Mouse (Mus musculus) ES-E14 (cell line): ENCODE results near the gene C2cd3. TPM values are rescaled to one million over a fixed set of nuclear protein-coding genes. Genes with fewer than 3 reads are reported as not detected.
A peak's percentile ranks its signal among the peaks of the same experiment; 100 is the strongest.

Source experiments
- DNase-seq: peaks from one replicate; pipeline ENCODE4 v3.0.0-alpha.2; 2013; ENCODE audit warnings: low read depth, low spot score
- H3K27ac ChIP-seq: 2 replicates; pipeline ENCODE4 v1.5.1; 2012; ENCODE audit warnings: low read depth, mild to moderate bottlenecking, low read length, moderate library complexity, mixed read lengths; ENCODE audit not compliant: poor library complexity, insufficient read depth, severe bottlenecking
- H3K36me3 ChIP-seq: 2 replicates; pipeline ENCODE4 v1.6.1; 2012; ENCODE audit warnings: mild to moderate bottlenecking, low read length, moderate library complexity, mixed read lengths; ENCODE audit not compliant: control insufficient read depth, poor library complexity, insufficient read depth, severe bottlenecking
- H3K4me1 ChIP-seq, 2 experiments: fragments of 150-350 bp in 1 of 2; sonication (generic) in 1 of 2; 2 replicates each; pipeline ENCODE4 v1.6.1; 2012; ENCODE audit warnings: low read length in 2 of 2, mild to moderate bottlenecking in 1 of 2, mixed read lengths in 1 of 2; ENCODE audit not compliant: control insufficient read depth in 2 of 2, insufficient read depth in 2 of 2, poor library complexity in 1 of 2
- H3K4me3 ChIP-seq, 2 experiments: fragments of 150-350 bp in 1 of 2; sonication (generic) in 1 of 2; 2 replicates each; pipeline ENCODE4 v1.5.1; 2012; ENCODE audit warnings: low read length in 2 of 2, low read depth in 1 of 2, mild to moderate bottlenecking in 1 of 2, mixed read lengths in 1 of 2; ENCODE audit not compliant: insufficient read depth in 1 of 2, poor library complexity in 1 of 2, severe bottlenecking in 1 of 2
- H3K9ac ChIP-seq: 2 replicates; pipeline ENCODE4 v1.6.1; 2012; ENCODE audit warnings: low read depth, mild to moderate bottlenecking, low read length, mixed read lengths; ENCODE audit not compliant: poor library complexity, insufficient read depth, severe bottlenecking
- H3K9me3 ChIP-seq: fragments of 150-350 bp; sonication (generic); 2 replicates; pipeline ENCODE4 v1.6.1; 2012; ENCODE audit warnings: low read depth, mild to moderate bottlenecking, low read length; ENCODE audit not compliant: control insufficient read depth, insufficient read depth
- CHD2 ChIP-seq: IDR thresholded peaks from 2 replicates; pipeline ENCODE4 v1.6.1; 2014; ENCODE audit warnings: mild to moderate bottlenecking, low read depth, low read length, inconsistent platforms
- HCFC1 ChIP-seq: IDR thresholded peaks from 2 replicates; pipeline ENCODE4 v1.6.1; 2012; ENCODE audit warnings: low read length, inconsistent platforms, borderline replicate concordance; ENCODE audit not compliant: insufficient read depth
- MAFK ChIP-seq: IDR thresholded peaks from 2 replicates; pipeline ENCODE4 v1.6.1; 2014; ENCODE audit warnings: mild to moderate bottlenecking, low read depth, low read length, inconsistent platforms; ENCODE audit not compliant: insufficient read depth
- ZC3H11A ChIP-seq: IDR thresholded peaks from 2 replicates; pipeline ENCODE4 v1.6.1; 2012; ENCODE audit warnings: low read depth, mild to moderate bottlenecking, inconsistent platforms, low read length, borderline replicate concordance
- ZNF384 ChIP-seq: IDR thresholded peaks from 2 replicates; pipeline ENCODE4 v1.6.1; 2012; ENCODE audit warnings: low read depth, low read length, inconsistent platforms
- in situ Hi-C, 2 experiments: fragments of 600-800 bp; cut with MboI; formaldehyde crosslinking; loops; one replicate each; pipeline ENCODE4 v1.15.1; 2025; ENCODE audit warnings: low sequenced_read_pairs in 2 of 2, inconsistent platforms in 1 of 2; ENCODE audit not compliant: unreplicated experiment in 2 of 2
- total RNA-seq: library from RNA; depleted of rRNA; stranded (reverse); fragments of 300-350 nt; gene quantifications from 2 replicates; pipeline ENCODE4 v1.2.3, GENCODE M21; 2012

Gene C2cd3
- total RNA-seq, 1 experiment: 10.9 TPM

DNA sequence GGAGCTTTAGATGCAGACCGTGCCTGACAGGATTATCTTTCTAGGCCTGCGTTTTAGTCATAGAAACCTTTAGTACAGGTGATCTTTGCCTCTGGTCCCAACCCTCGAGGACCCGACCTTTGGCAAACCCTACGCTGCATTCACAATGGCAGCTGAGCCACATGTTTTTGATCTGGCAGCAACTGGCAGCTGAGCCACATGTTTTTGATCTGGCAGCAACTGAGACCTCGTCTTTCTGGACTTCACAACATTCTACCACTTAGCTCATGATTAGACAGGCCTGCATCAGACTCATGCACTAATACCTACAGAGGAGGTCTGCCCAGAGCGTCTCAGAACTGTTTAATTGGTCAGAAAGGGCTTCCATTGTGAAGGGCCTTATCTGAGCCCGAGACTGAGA is 123.0 kb downstream of the C2cd3 start:
- no peak for TF ChIP-seq CHD2
- no peak for TF ChIP-seq ZNF384
- TF ChIP-seq MAFK: no peak
- no peak for TF ChIP-seq ZC3H11A
- TF ChIP-seq HCFC1: no peak
- in situ Hi-C loops: no loop called here
- H3K9ac ChIP-seq: peak overlapping the region; percentile 53

DNA sequence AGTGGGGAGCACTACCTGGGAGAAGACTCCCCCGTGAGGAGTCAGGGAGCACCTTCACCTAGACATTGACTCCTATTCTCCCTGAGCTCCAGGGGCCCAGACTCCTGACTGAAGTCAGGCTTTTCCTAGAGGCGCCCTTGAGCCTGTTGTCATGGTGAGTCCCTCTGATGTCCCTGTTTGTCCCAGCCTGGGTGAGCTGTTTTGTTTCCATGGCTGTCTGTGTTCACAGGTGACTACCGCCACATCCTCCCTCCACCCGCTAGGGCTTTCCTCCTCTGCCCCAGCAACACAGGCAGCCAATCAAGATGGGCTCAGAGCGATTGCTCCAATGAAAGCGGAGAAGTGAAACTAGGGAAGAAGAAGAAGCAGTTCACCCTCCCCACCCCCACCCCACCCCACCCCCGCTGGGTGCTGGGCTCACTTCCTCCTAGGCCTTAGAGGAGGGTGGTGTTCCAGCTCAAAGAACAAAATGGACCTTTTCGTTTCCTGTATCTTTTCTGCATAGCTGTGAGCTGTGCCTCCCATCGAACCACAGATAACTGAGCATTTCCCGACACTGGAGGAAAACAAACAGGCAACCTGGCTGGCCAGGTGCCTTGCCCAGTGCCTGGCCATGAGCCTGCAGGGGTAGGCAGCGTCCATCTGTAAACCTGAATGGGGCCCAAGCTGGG is 123.7 kb downstream of the C2cd3 start:
- peak; percentile 81 for DNase-seq
- in situ Hi-C loops: no loop called here
- Histone ChIP-seq H3K9me3 (no peaks in the 10 kb centered on the region), H3K4me3 (peak overlapping the region; percentile 74 to 94; a peak in 2 of 4 replicates), H3K36me3 (peaks cover 55% of the 10 kb centered on the region), H3K27ac (peak overlapping the region; percentile 67), H3K4me1 (peaks cover 3 to 31% of the 10 kb centered on the region in 2 experiments; a peak in 2 of 4 replicates), H3K9ac (peak overlapping the region; percentile 53)
- TF ChIP-seq ZC3H11A: no peak

More for the DNA sequence above, 123.0 kb downstream of the C2cd3 start:
- Histone ChIP-seq H3K9me3 (no peaks in the 10 kb centered on the region), H3K36me3 (peaks cover 55% of the 10 kb centered on the region), H3K4me1 (peaks cover 3 to 28% of the 10 kb centered on the region in 2 experiments; a peak in 2 of 4 replicates), H3K27ac (peak overlapping the region; percentile 67), H3K4me3 (peak overlapping the region; percentile 74 to 94)
- no peak for DNase-seq

DNA sequence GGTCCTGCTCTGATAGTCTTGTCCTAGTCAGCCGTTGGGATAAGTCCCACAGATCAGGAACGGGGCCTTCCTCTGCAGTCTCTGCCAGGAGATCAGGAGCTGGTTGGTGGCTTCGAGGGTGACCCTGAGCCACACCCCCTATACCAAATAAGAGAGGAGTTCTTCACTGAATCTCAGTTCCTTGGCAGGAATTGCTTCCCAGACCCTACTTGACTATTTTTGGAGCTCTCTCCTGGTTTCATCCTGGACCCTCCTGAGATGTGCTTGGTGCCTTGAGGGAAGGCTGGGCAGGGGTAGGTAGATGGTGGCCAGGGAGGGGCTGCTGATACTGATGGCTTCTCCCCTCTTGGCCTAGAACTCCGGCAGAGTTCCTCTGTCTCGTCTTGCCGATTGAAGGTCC is 124.3 kb downstream of the C2cd3 start:
- Histone ChIP-seq H3K9me3 (no peaks in the 10 kb centered on the region), H3K4me3 (peak overlapping the region in 1 of 2 experiments; percentile 8; a peak in 1 of 4 replicates), H3K9ac (peak overlapping the region; percentile 18; the same call in 1 of the 2 replicates), H3K27ac (peak overlapping the region; percentile 33; the same call in 1 of the 2 replicates), H3K36me3 (peaks cover 55% of the 10 kb centered on the region), H3K4me1 (peaks cover 3 to 37% of the 10 kb centered on the region in 2 experiments; a peak in 3 of 4 replicates)
- no peak for TF ChIP-seq HCFC1
- TF ChIP-seq ZNF384: no peak
- no peak for TF ChIP-seq ZC3H11A
- no peak for TF ChIP-seq CHD2
- TF ChIP-seq MAFK: no peak
- in situ Hi-C loops: no loop called here
- no peak for DNase-seq

DNA sequence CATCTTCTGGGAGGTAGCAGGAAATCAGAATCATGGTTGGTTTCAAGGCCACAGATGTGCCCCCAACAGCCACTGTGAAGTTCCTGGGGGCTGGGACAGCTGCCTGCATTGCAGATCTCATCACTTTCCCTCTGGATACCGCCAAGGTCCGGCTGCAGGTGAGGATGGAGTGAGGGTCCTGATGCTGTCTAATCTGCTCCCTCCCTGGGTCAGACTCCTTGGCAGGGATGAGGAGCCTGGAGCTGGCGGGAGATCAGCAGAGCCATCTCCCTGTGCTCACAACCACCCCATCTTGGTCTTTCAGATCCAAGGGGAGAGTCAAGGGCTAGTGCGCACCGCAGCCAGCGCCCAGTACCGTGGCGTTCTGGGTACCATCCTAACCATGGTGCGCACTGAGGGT is 124.8 kb downstream of the C2cd3 start:
- in situ Hi-C loops: no loop called here
- no peak for TF ChIP-seq CHD2
- no peak for TF ChIP-seq ZC3H11A
- no peak for TF ChIP-seq HCFC1
- no peak for TF ChIP-seq MAFK
- no peak for TF ChIP-seq ZNF384
- DNase-seq: no peak
- peak overlapping the region in 1 of 2 experiments; percentile 13; a peak in 1 of 4 replicates for H3K4me3 ChIP-seq
- H3K4me1 ChIP-seq: peaks cover 3 to 41% of the 10 kb centered on the region in 2 experiments; a peak in 3 of 4 replicates
- no peak overlapping the region; the same call in 1 of the 2 replicates for H3K27ac ChIP-seq
- H3K36me3 ChIP-seq: peaks cover 55% of the 10 kb centered on the region
- H3K9me3 ChIP-seq: no peaks in the 10 kb centered on the region
- 0 out of 2 replicates have a peak overlapping the region, but pooled peaks have one; percentile 8 for H3K9ac ChIP-seq
